Mouse (Mus musculus): Measurements from ENCODE around the gene Mien1. TPM values are rescaled to one million over a fixed set of nuclear protein-coding genes. Genes with fewer than 3 reads are reported as not detected.

Mien1 gene
- total and polyA plus RNA-seq, 3 experiments, result 71.6 to 93.2 TPM; not detected in 1

- no peaks in the 10 kb centered on the region for H3K79me2 ChIP-seq (ENCODE audit: control insufficient read depth, insufficient read depth, low read length, poor library complexity)
- H3K9me3 ChIP-seq (replicated peaks; ENCODE audit: insufficient read depth, low read length), result no peaks in the 10 kb centered on the region
- TF ChIP-seq UBTF (IDR thresholded peaks at IDR 0.05; ENCODE audit: borderline replicate concordance, insufficient read depth, low read depth, low read length) (no peak), TAL1 (IDR thresholded peaks at IDR 0.05; ENCODE audit: low read length) (no peak), ETS1 (IDR thresholded peaks at IDR 0.05; ENCODE audit: low read depth, low read length) (no peak), MAX (IDR thresholded peaks at IDR 0.05; ENCODE audit: low read length) (no peak), SMC3 (IDR thresholded peaks at IDR 0.05; ENCODE audit: low read depth, low read length) (no peak), MXI1 (IDR thresholded peaks at IDR 0.05; ENCODE audit: low read depth, low read length) (no peak), NELFE (IDR thresholded peaks at IDR 0.05; ENCODE audit: low read depth, low read length) (no peak), KAT2A (conservative IDR thresholded peaks at IDR 0.05; ENCODE audit: low read depth, low read length) (no peak), HCFC1 (IDR thresholded peaks at IDR 0.05; ENCODE audit: low read depth, low read length) (no peak), TCF12 (IDR thresholded peaks at IDR 0.05; ENCODE audit: low read depth, low read length) (no peak), MAZ (IDR thresholded peaks at IDR 0.05; ENCODE audit: low read depth, low read length) (no peak), POLR2AphosphoS2 (IDR thresholded peaks at IDR 0.05; ENCODE audit: low read length) (no peak), CHD2 (IDR thresholded peaks at IDR 0.05; ENCODE audit: low read length) (no peak), RAD21 (IDR thresholded peaks at IDR 0.05; ENCODE audit: low read depth, low read length) (no peak)
- no peaks in the 10 kb centered on the region for H3K36me3 ChIP-seq (ENCODE audit: control insufficient read depth in 1 of 2, insufficient read depth in 2 of 2, low read length in 2 of 2)
- H3K9ac ChIP-seq (ENCODE audit: control insufficient read depth, low read depth, low read length, poor library complexity, severe bottlenecking), result no peak overlapping the region
- no peaks in the 10 kb centered on the region for H3K4me1 ChIP-seq (ENCODE audit: control insufficient read depth in 1 of 2, insufficient read depth in 2 of 2, low read length in 2 of 2)
- DNase-seq (ENCODE audit: low read depth, low spot score), result no peak
- no peak overlapping the region for H3K4me3 ChIP-seq (ENCODE audit: control insufficient read depth in 1 of 2, insufficient read depth in 1 of 2, low read depth in 2 of 2, low read length in 2 of 2)
- H3K27me3 ChIP-seq (ENCODE audit: control insufficient read depth in 1 of 2, insufficient read depth in 2 of 2, low read length in 2 of 2), result peaks cover 29 to 31% of the 10 kb centered on the region in 2 experiments
- H3K27ac ChIP-seq (ENCODE audit: control insufficient read depth, low read depth, low read length), result no peak overlapping the region
Observed at GRCm38 (mm10) chr11:98473916-98474479, 35.2 kb upstream of the Mien1 start.

DNA sequence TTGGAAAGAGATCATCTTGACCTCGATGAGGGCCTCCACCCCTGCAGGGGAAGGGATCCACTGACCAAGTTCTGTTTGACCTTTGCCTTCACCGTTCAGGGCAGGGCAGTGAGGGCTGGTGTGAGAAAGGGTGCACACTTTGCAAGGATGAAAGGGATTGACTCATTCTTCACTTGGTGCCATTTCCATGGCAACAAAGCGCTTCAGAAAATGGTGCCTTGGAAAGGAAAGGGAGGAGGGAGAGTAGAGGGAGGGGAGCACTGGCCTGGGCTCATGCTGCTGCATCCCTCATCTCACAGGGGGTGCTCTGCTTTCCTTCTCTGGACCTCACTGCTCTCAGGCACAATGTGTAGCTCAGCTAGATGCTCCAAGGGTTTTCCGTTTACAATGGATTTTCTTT lies 33.9 kb upstream of the Mien1 start:
- peaks cover 32 to 33% of the 10 kb centered on the region in 2 experiments for H3K27me3 ChIP-seq (ENCODE audit: control insufficient read depth in 1 of 2, insufficient read depth in 2 of 2, low read length in 2 of 2)
- DNase-seq (ENCODE audit: low read depth, low spot score), result no peak
- no peaks in the 10 kb centered on the region for H3K9me3 ChIP-seq (replicated peaks; ENCODE audit: insufficient read depth, low read length)
- H3K4me3 ChIP-seq (ENCODE audit: control insufficient read depth in 1 of 2, insufficient read depth in 1 of 2, low read depth in 2 of 2, low read length in 2 of 2), result no peak overlapping the region
- H3K36me3 ChIP-seq (ENCODE audit: control insufficient read depth in 1 of 2, insufficient read depth in 2 of 2, low read length in 2 of 2), result no peaks in the 10 kb centered on the region
- H3K9ac ChIP-seq (ENCODE audit: control insufficient read depth, low read depth, low read length, poor library complexity, severe bottlenecking), result no peak overlapping the region
- TF ChIP-seq EP300 (IDR thresholded peaks at IDR 0.05; ENCODE audit: low read depth in 1 of 2, low read length in 2 of 2), result no peak
- peak in 1 of 3 experiments; percentile 1; a peak in 1 of 6 replicates for TF ChIP-seq CTCF (IDR thresholded peaks at IDR 0.05 in 2 of 3, conservative IDR thresholded peaks at IDR 0.05 in 1 of 3; ENCODE audit: control insufficient read depth in 1 of 3, insufficient read depth in 1 of 3, low read depth in 2 of 3, low read length in 3 of 3, poor library complexity in 1 of 3, severe bottlenecking in 1 of 3)
- no peak overlapping the region for H3K27ac ChIP-seq (ENCODE audit: control insufficient read depth, low read depth, low read length)
- H3K79me2 ChIP-seq (ENCODE audit: control insufficient read depth, insufficient read depth, low read length, poor library complexity), result no peaks in the 10 kb centered on the region
- no peaks in the 10 kb centered on the region for H3K4me1 ChIP-seq (ENCODE audit: control insufficient read depth in 1 of 2, insufficient read depth in 2 of 2, low read length in 2 of 2)
